Mouse (Mus musculus) layer of hippocampus, postnatal 14 days (tissue): ENCODE results near the gene Gzmd. TPM values are rescaled to one million over a fixed set of nuclear protein-coding genes. Genes with fewer than 3 reads are reported as not detected.

Experiments used
- DNase-seq, 2 experiments: peaks; one replicate each; pipeline ENCODE4 v3.0.0; 2021 to 2022; ENCODE audit warnings: low spot score in 2 of 2, mixed read lengths in 1 of 2
- microRNA-seq, 2 experiments: library from miRNA; unstranded; fragments of <30 nt; microRNA quantifications; one replicate each; pipeline ENCODE4 v1.2.0; 2021
- total RNA-seq, 2 experiments: library from RNA; stranded (reverse); gene quantifications; 2 replicates each; pipeline ENCODE4 v1.2.3; 2021

Gzmd gene
- total RNA-seq, 2 experiments from 2014 or later = not detected

- no peak for DNase-seq
These were observed 47.2 kb downstream of the Gzmd start, which contains the start of gene Mcpt8 for GRCm38 (mm10) chr14:56085167-56085566. Gene Mcpt8 (minus strand): TSS chr14:56085273.

- DNase-seq = no peak
These were observed 50.4 kb downstream of the Gzmd start for GRCm38 (mm10) chr14:56082016-56082415.

Small RNA genes within 50 kb of the gene (microRNA-seq; reads per million reads assigned to microRNA genes)
- gene Mir6949 = 0 reads per million in 2 experiments

Other genes with a start within 250 kb of the Gzmd start
- under 1 TPM; 0.38 to 0.69 TPM for gene Cbln3, start 248.2 kb downstream of the Gzmd start, total RNA-seq
- 10 to 100 TPM; 11.5 to 11.9 TPM for gene Khnyn, start 247.7 kb downstream of the Gzmd start, total RNA-seq
- 10 to 100 TPM; 73.9 to 76.0 TPM for gene Sdr39u1, start 232.3 kb downstream of the Gzmd start, total RNA-seq
- 1 to 10 TPM in 1 of 2 experiments, under 1 TPM in 1; 0.48 to 1.2 TPM for gene Cma1, start 187.9 kb downstream of the Gzmd start, total RNA-seq
- gene Cma2, start 181.6 kb downstream of the Gzmd start, total RNA-seq = not detected
- gene Mcpt1, start 114.6 kb downstream of the Gzmd start, total RNA-seq = not detected
- not detected for gene Mcpt9, start 102.1 kb downstream of the Gzmd start, total RNA-seq
- not detected for gene Mcpt2, start 90.6 kb downstream of the Gzmd start, total RNA-seq
- not detected for gene Mcpt4, start 70.3 kb downstream of the Gzmd start, total RNA-seq
- not detected for gene Mcpt8, start 47.3 kb downstream of the Gzmd start, total RNA-seq
- gene Ctsg, start 30.0 kb downstream of the Gzmd start, total RNA-seq = not detected
- not detected for gene Gzme, start 12.0 kb downstream of the Gzmd start, total RNA-seq
- not detected for gene Gzmg, start 27.0 kb upstream of the Gzmd start, total RNA-seq
- gene Gzmn, start 42.0 kb upstream of the Gzmd start, total RNA-seq = not detected
- gene Gzmf, start 78.8 kb upstream of the Gzmd start, total RNA-seq = not detected
- gene Gzmc, start 102.0 kb upstream of the Gzmd start, total RNA-seq = not detected
- not detected for gene Gzmb, start 129.7 kb upstream of the Gzmd start, total RNA-seq
- not detected for gene Atp12a, start 232.5 kb upstream of the Gzmd start, total RNA-seq